19 mouse cellular contexts compared by ENCODE assay signal in genomic region chr13:97698967-97699366, GRCm38 (mm10).
A peak's percentile ranks its signal among the peaks of the same experiment; 100 is the strongest.
DNase-seq lines count a peak whose midpoint lies in the region; ATAC-seq and TF ChIP-seq lines count a peak whose summit lies in the region.
"Had no signal": no experiment of that assay in that cellular context is flagged by ENCODE, and none has a peak within 500 bp of the region (broad histone marks: within the 10 kb centered on the region; RNA-seq: fewer than 3 reads in every experiment).

No protein-coding gene starts in this region.

- TF ChIP-seq RAD21 in MEL (IDR thresholded peaks at IDR 0.05; ENCODE audit: low read depth, low read length) = no peak

- TF ChIP-seq POLR2A in MEL (IDR thresholded peaks at IDR 0.05; ENCODE audit: control insufficient read depth in 1 of 2, insufficient read depth in 1 of 2, low read depth in 1 of 2, low read length in 2 of 2, poor library complexity in 1 of 2) = no peak
- TF ChIP-seq POLR2A in bone marrow macrophage, adult 2 months (IDR thresholded peaks at IDR 0.05; ENCODE audit: borderline replicate concordance, low read depth, low read length) = no peak

- peak overlapping the region in 1 of 2 experiments; percentile 28; a peak in 2 of 4 replicates for H3K4me3 ChIP-seq in MEL (ENCODE audit: control insufficient read depth in 1 of 2, insufficient read depth in 1 of 2, low read depth in 2 of 2, low read length in 2 of 2)
- no peak overlapping the region for H3K4me3 ChIP-seq in bone marrow macrophage, adult 2 months (ENCODE audit: insufficient read depth, low read length)
- no peak overlapping the region for H3K4me3 ChIP-seq in liver, embryonic 11.5 days (ENCODE audit: low read depth, low read length)
- H3K4me3 ChIP-seq: embryonic facial prominence, embryonic 12.5 days; forebrain, embryonic 10.5 days; hindbrain, embryonic 12.5 days; midbrain, embryonic 15.5 days had no signal

- no peaks in the 10 kb centered on the region for H3K79me2 ChIP-seq in MEL (ENCODE audit: control insufficient read depth, insufficient read depth, low read length, poor library complexity)

- H3K27ac ChIP-seq in MEL (ENCODE audit: control insufficient read depth, low read depth, low read length) = peak overlapping the region; percentile 91
- H3K27ac ChIP-seq in bone marrow macrophage, adult 2 months (ENCODE audit: insufficient read depth, low read depth, low read length) = peak overlapping the region; percentile 29; the same call in 1 of the 2 replicates
- no peak overlapping the region for H3K27ac ChIP-seq in liver, embryonic 11.5 days (ENCODE audit: low read depth, low read length)
- H3K27ac ChIP-seq: embryonic facial prominence, embryonic 12.5 days; forebrain, embryonic 10.5 days; hindbrain, embryonic 12.5 days; midbrain, embryonic 15.5 days had no signal

- H3K9me3 ChIP-seq in MEL (replicated peaks; ENCODE audit: insufficient read depth, low read length) = no peaks in the 10 kb centered on the region
- H3K9me3 ChIP-seq in liver, embryonic 11.5 days (ENCODE audit: control insufficient read depth, low read length) = no peaks in the 10 kb centered on the region
- H3K9me3 ChIP-seq: embryonic facial prominence, embryonic 12.5 days; forebrain, embryonic 10.5 days; hindbrain, embryonic 12.5 days; midbrain, embryonic 15.5 days had no signal

- TF ChIP-seq CTCF in MEL (IDR thresholded peaks at IDR 0.05 in 2 of 3, conservative IDR thresholded peaks at IDR 0.05 in 1 of 3; ENCODE audit: control insufficient read depth in 1 of 3, insufficient read depth in 1 of 3, low read depth in 2 of 3, low read length in 3 of 3, poor library complexity in 1 of 3, severe bottlenecking in 1 of 3) = no peak
- no peak for TF ChIP-seq CTCF in bone marrow macrophage, adult 2 months (IDR thresholded peaks at IDR 0.05; ENCODE audit: low read depth, low read length)

- H3K4me2 ChIP-seq in liver, embryonic 11.5 days = no peak overlapping the region
- H3K4me2 ChIP-seq: embryonic facial prominence, embryonic 12.5 days; hindbrain, embryonic 12.5 days; midbrain, embryonic 15.5 days had no signal

- TF ChIP-seq EP300 in MEL (IDR thresholded peaks at IDR 0.05; ENCODE audit: low read depth in 1 of 2, low read length in 2 of 2) = peak; percentile 75 to 85

- H3K36me3 ChIP-seq in MEL (ENCODE audit: control insufficient read depth in 1 of 2, insufficient read depth in 2 of 2, low read length in 2 of 2) = peaks cover 0 to 17% of the 10 kb centered on the region in 2 experiments; a peak in 2 of 4 replicates
- H3K36me3 ChIP-seq in liver, embryonic 11.5 days (ENCODE audit: control insufficient read depth, insufficient read depth, low read length) = no peaks in the 10 kb centered on the region
- H3K36me3 ChIP-seq: embryonic facial prominence, embryonic 12.5 days; forebrain, embryonic 10.5 days; hindbrain, embryonic 12.5 days; midbrain, embryonic 15.5 days had no signal

- 65% methylated on average over 2 of the region's 2 CpGs for WGBS in liver, embryonic 11.5 days

- H3K9ac ChIP-seq in MEL (ENCODE audit: control insufficient read depth, low read depth, low read length, poor library complexity, severe bottlenecking) = peak overlapping the region; percentile 42
- no peak overlapping the region for H3K9ac ChIP-seq in liver, embryonic 11.5 days (ENCODE audit: low read depth, low read length)
- H3K9ac ChIP-seq: embryonic facial prominence, embryonic 12.5 days; hindbrain, embryonic 12.5 days; midbrain, embryonic 15.5 days had no signal

- no peaks in the 10 kb centered on the region for H3K27me3 ChIP-seq in MEL (ENCODE audit: control insufficient read depth in 1 of 2, insufficient read depth in 2 of 2, low read length in 2 of 2)
- no peaks in the 10 kb centered on the region for H3K27me3 ChIP-seq in liver, embryonic 11.5 days (replicated peaks; ENCODE audit: control insufficient read depth, insufficient read depth, low read length)
- H3K27me3 ChIP-seq: embryonic facial prominence, embryonic 12.5 days; hindbrain, embryonic 12.5 days; midbrain, embryonic 15.5 days had no signal

- peaks cover 11 to 13% of the 10 kb centered on the region in 2 experiments for H3K4me1 ChIP-seq in MEL (ENCODE audit: control insufficient read depth in 1 of 2, insufficient read depth in 2 of 2, low read length in 2 of 2)
- peaks cover 4% of the 10 kb centered on the region for H3K4me1 ChIP-seq in bone marrow macrophage, adult 2 months (ENCODE audit: control insufficient read depth, insufficient read depth, low read length)
- H3K4me1 ChIP-seq in liver, embryonic 11.5 days (replicated peaks; ENCODE audit: control insufficient read depth, insufficient read depth, low read length) = no peaks in the 10 kb centered on the region
- H3K4me1 ChIP-seq: embryonic facial prominence, embryonic 12.5 days; midbrain, embryonic 15.5 days had no signal

- DNase-seq in MEL (ENCODE audit: low read depth, low spot score) = peak; percentile 94
- no peak for DNase-seq in liver, embryonic 11.5 days (ENCODE audit: low spot score)
- no peak for DNase-seq in embryo, embryonic 10.5 days (ENCODE audit: low spot score)
- DNase-seq in gastrocnemius, postnatal 4 days (ENCODE audit: low spot score in 2 of 2) = no peak
- DNase-seq in kidney, postnatal 36 days = no peak
- no peak for DNase-seq in retina, postnatal 1 day
- DNase-seq: adrenal gland, adult 2 months; cerebellum, postnatal 25 days; kidney, postnatal 10 days; lung, adult 2 months; lung, postnatal 4 days; right cerebral cortex, postnatal 14 days; thymus, postnatal 25 days had no signal

- peak; percentile 86 for ATAC-seq in liver, embryonic 11.5 days (replicated peaks; ENCODE audit: low FRiP score)
- ATAC-seq in megakaryocyte-erythroid progenitor cell, adult 5-6 weeks (replicated peaks; ENCODE audit: low FRiP score, low TSS enrichment, poor library complexity, severe bottlenecking) = peak; percentile 92
- ATAC-seq: midbrain, embryonic 15.5 days had no signal

TF ChIP-seq in MEL, 35 proteins besides CTCF, POLR2A, EP300 and RAD21:
- no peak for TF ChIP-seq ZNF384 (IDR thresholded peaks at IDR 0.05; ENCODE audit: low read depth, low read length)
- TF ChIP-seq CHD2 (IDR thresholded peaks at IDR 0.05; ENCODE audit: low read length) = no peak
- peak; percentile 97 for TF ChIP-seq ETS1 (IDR thresholded peaks at IDR 0.05; ENCODE audit: low read depth, low read length)
- peak; percentile 66; the same call in 1 of the 2 replicates for TF ChIP-seq TCF12 (IDR thresholded peaks at IDR 0.05; ENCODE audit: low read depth, low read length)
- TF ChIP-seq MAZ (IDR thresholded peaks at IDR 0.05; ENCODE audit: low read depth, low read length) = no peak
- no peak for TF ChIP-seq USF1 (IDR thresholded peaks at IDR 0.05; ENCODE audit: low read depth, low read length)
- TF ChIP-seq NELFE (IDR thresholded peaks at IDR 0.05; ENCODE audit: low read depth, low read length) = no peak
- TF ChIP-seq GATA1 (IDR thresholded peaks at IDR 0.05; ENCODE audit: low read depth, low read length) = no peak
- TF ChIP-seq NRF1 (IDR thresholded peaks at IDR 0.05; ENCODE audit: insufficient read depth, low read depth, low read length, poor library complexity, severe bottlenecking) = no peak
- no peak for TF ChIP-seq POLR2AphosphoS2 (IDR thresholded peaks at IDR 0.05; ENCODE audit: low read length)
- TF ChIP-seq GABPA (IDR thresholded peaks at IDR 0.05; ENCODE audit: low read depth, low read length) = peak; percentile 69; the same call in 1 of the 2 replicates
- no peak for TF ChIP-seq SMC3 (IDR thresholded peaks at IDR 0.05; ENCODE audit: low read depth, low read length)
- peak; percentile 69; the same call in 1 of the 2 replicates for TF ChIP-seq MYB (IDR thresholded peaks at IDR 0.05; ENCODE audit: low read depth, low read length)
- TF ChIP-seq CHD1 (IDR thresholded peaks at IDR 0.05; ENCODE audit: low read depth, low read length) = peak; percentile 82; the same call in 1 of the 2 replicates
- TF ChIP-seq RCOR1 (IDR thresholded peaks at IDR 0.05; ENCODE audit: low read depth, low read length) = no peak
- TF ChIP-seq TBP (IDR thresholded peaks at IDR 0.05; ENCODE audit: low read depth, low read length) = 0 out of 2 replicates have a peak, but pooled peaks have one; percentile 23
- TF ChIP-seq MEF2A (IDR thresholded peaks at IDR 0.05; ENCODE audit: extremely low read depth, insufficient replicate concordance, low read depth, low read length, poor library complexity, severe bottlenecking) = no peak
- TF ChIP-seq MYC (IDR thresholded peaks at IDR 0.05; ENCODE audit: low read depth, low read length) = no peak
- TF ChIP-seq E2F4 (IDR thresholded peaks at IDR 0.05; ENCODE audit: borderline replicate concordance, low read depth, low read length) = no peak
- no peak for TF ChIP-seq ELF1 (IDR thresholded peaks at IDR 0.05; ENCODE audit: low read depth, low read length)
- TF ChIP-seq HCFC1 (IDR thresholded peaks at IDR 0.05; ENCODE audit: low read depth, low read length) = peak; percentile 56
- TF ChIP-seq UBTF (IDR thresholded peaks at IDR 0.05; ENCODE audit: borderline replicate concordance, insufficient read depth, low read depth, low read length) = no peak
- TF ChIP-seq TAL1 (IDR thresholded peaks at IDR 0.05; ENCODE audit: low read length) = no peak
- no peak for TF ChIP-seq JUND (IDR thresholded peaks at IDR 0.05; ENCODE audit: low read depth, low read length)
- no peak for TF ChIP-seq BHLHE40 (IDR thresholded peaks at IDR 0.05; ENCODE audit: borderline replicate concordance, low read depth, low read length)
- no peak for TF ChIP-seq POLR2AphosphoS5 (IDR thresholded peaks at IDR 0.05; ENCODE audit: borderline replicate concordance, low read depth, low read length)
- peak; percentile 53; the same call in 1 of the 2 replicates for TF ChIP-seq ZMIZ1 (IDR thresholded peaks at IDR 0.05; ENCODE audit: low read depth, low read length)
- no peak for TF ChIP-seq USF2 (IDR thresholded peaks at IDR 0.05; ENCODE audit: borderline replicate concordance in 1 of 2, insufficient read depth in 1 of 2, low read depth in 1 of 2, low read length in 2 of 2)
- TF ChIP-seq MXI1 (IDR thresholded peaks at IDR 0.05; ENCODE audit: low read depth, low read length) = no peak; the same call in 1 of the 2 replicates
- TF ChIP-seq ZC3H11A (IDR thresholded peaks at IDR 0.05; ENCODE audit: low read depth, low read length) = no peak
- no peak for TF ChIP-seq MAX (IDR thresholded peaks at IDR 0.05; ENCODE audit: low read length)
- TF ChIP-seq MAFK (IDR thresholded peaks at IDR 0.05; ENCODE audit: borderline replicate concordance, low read depth, low read length) = peak; percentile 77; the same call in 1 of the 2 replicates
- no peak for TF ChIP-seq KAT2A (conservative IDR thresholded peaks at IDR 0.05; ENCODE audit: low read depth, low read length)
- TF ChIP-seq ZKSCAN1 (IDR thresholded peaks at IDR 0.05; ENCODE audit: low read depth, low read length) = no peak
- peak; percentile 65 for TF ChIP-seq SIN3A (IDR thresholded peaks at IDR 0.05; ENCODE audit: low read length)
